Mouse (Mus musculus) liver, embryonic 14.5 days (tissue): ENCODE data around the gene Nphp4.

Experiments used
- CTCF ChIP-seq: IDR thresholded peaks from 2 replicates; pipeline ENCODE4 v1.5.1; 2016; ENCODE audit warnings: antibody characterized with exemption, low read depth, control low read depth
- EP300 ChIP-seq: IDR thresholded peaks from 2 replicates; pipeline ENCODE4 v1.6.1; 2016; ENCODE audit warnings: antibody characterized with exemption, low read depth

DNA sequence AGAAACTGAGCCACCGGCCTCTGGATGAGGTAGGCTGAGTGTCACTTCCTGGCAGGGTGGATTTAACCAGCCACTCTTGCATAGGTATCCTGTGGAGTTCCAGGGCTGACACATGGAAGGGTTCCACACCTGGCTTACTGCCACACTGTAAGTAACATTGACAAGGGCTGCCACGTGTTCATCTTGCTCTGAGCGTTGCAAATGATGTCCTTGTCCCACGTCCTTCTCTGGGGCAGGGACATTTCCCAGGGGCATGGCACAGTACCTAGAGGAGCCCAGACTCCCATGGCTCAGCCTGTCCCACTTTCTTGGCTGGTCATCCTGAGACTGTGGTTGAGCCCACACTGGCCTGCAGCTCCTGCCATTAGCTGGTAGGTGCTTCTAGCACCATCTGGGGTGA is 91.5 kb downstream of the Nphp4 start:
- TF ChIP-seq CTCF (no peak), EP300 (no peak)
